Mouse (Mus musculus) frontal cortex, postnatal 36 days (tissue): ENCODE results near the gene Olfr986.

ENCODE experiments used
- DNase-seq, 2 experiments: peaks; one replicate each; pipeline ENCODE4 v3.0.0; 2022; ENCODE audit warnings: low spot score in 2 of 2

Gene Olfr986

DNA sequence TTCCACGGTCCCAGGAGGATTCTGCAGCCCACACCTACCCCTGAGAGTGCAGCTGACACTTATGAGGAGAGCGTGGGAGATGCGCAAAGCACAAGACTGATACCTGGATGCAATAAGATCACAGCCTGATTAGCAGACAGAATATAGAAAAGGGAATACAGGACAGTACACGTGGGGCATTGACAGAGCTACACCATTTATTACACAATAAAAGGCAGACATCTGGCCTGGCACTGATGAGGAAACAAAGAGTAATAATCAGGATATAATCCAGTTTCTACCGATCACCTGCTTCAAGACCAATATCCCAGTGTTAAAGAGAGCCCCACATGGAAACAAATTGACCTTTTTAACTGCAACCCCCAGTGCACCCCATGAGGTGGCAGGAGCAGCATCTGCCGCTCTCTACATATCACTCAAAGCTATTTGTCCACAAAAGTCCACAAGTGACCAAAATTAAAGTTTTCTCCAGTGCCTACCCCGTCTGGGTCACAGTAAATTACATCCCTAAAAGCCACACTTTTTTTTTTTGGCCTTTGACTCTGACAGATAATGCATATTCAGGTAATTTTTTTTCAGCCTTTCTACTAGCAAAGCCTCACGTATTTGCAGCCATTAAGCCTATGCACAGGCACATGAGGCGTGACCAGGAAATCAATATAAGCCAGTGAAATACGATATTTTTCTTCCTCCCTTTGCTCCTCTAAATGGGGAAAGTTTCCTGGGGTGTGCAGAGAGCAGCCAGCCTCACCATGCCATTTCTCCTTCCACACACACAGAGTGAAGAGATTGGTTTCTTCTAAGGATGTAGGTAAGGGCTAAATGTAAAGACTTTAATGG is 53.7 kb downstream of the Olfr986 start:
- DNase-seq = no peak

DNA sequence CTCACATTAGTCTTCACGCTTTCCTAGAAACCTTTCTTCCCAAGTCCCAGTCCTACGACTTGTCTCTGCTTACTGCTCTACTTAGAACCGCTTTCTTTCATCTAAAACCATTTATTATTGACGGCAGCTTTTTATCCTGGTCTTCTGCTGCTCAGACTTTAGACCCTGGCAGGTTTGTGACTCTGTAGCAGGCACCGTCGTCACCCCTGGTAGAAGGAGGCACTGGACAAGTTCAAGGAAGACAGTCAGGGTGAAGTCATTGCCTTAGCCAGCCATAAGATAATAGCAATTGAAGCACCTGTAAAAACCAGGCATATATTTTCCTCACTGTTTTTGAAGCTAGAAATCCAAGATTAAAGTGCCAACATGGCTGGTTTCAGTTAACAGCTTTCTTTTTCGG is 54.5 kb downstream of the Olfr986 start:
- DNase-seq = no peak
